Mouse (Mus musculus): ENCODE measurements around the gene Gm9922. TPM values are rescaled to one million over a fixed set of nuclear protein-coding genes. Genes with fewer than 3 reads are reported as not detected.

Gene Gm9922
- polyA plus RNA-seq (2014; fragmentation: Nextera tagmentation; extraction: Ambion mirVana), result 1.2 and 1.5 TPM in 2 replicates

- WGBS, result under 1% methylated on average over 51 of the region's 51 CpGs
- Histone ChIP-seq H3K9ac (peak within 1 kb of the TSS; percentile 69), H3K4me1 (ENCODE audit: insufficient read depth) (0 out of 2 replicates have a peak, but pooled peaks cover 4% of the 10 kb centered on the region), H3K4me2 (peak within 1 kb of the TSS; percentile 99), H3K27ac (ENCODE audit: low read depth) (no peak within 1 kb of the TSS), H3K9me3 (ENCODE audit: low read depth, low read length) (no peaks in the 10 kb centered on the region), H3K4me3 (ENCODE audit: low read depth, low read length) (peak within 1 kb of the TSS; percentile 64), H3K27me3 (ENCODE audit: insufficient read depth, low read length) (peaks cover 7% of the 10 kb centered on the region; the same call in 1 of the 2 replicates), H3K36me3 (ENCODE audit: insufficient read depth) (no peaks in the 10 kb centered on the region)
- ATAC-seq (ENCODE audit: insufficient read depth) (peak; percentile 96), DNase-seq (peak; percentile 86)
- peak; percentile 32 for TF ChIP-seq CTCF (IDR thresholded peaks at IDR 0.05; ENCODE audit: low read depth)
Observed at GRCm38 (mm10) chr14:101729237-101729971, at the start of gene Gm9922, which contains the start of gene Lmo7. Gene Gm9922 (minus strand): TSS chr14:101729814. Gene Lmo7 (plus strand): TSS chr14:101729957.

- no peak for TF ChIP-seq CTCF (IDR thresholded peaks at IDR 0.05; ENCODE audit: low read depth)
- ATAC-seq (ENCODE audit: insufficient read depth), result no peak
Observed at GRCm38 (mm10) chr14:101778426-101778825, 48.8 kb upstream of the Gm9922 start.

GRCm38 (mm10) chr14:101777129-101777493 lies 47.5 kb upstream of the Gm9922 start:
- no peaks in the 10 kb centered on the region for H3K9me3 ChIP-seq (ENCODE audit: low read depth, low read length)
- no peaks in the 10 kb centered on the region for H3K36me3 ChIP-seq (ENCODE audit: insufficient read depth)
- no peak overlapping the region for H3K4me3 ChIP-seq (ENCODE audit: low read depth, low read length)
- no peak overlapping the region for H3K27ac ChIP-seq (ENCODE audit: low read depth)
- no peak overlapping the region for H3K9ac ChIP-seq
- ATAC-seq (ENCODE audit: insufficient read depth) (no peak), DNase-seq (no peak)
- WGBS, result 47% methylated on average over 3 of the region's 3 CpGs
- no peaks in the 10 kb centered on the region for H3K4me1 ChIP-seq (ENCODE audit: insufficient read depth)
- H3K4me2 ChIP-seq, result no peak overlapping the region
- TF ChIP-seq CTCF (IDR thresholded peaks at IDR 0.05; ENCODE audit: low read depth), result no peak
- no peaks in the 10 kb centered on the region for H3K27me3 ChIP-seq (ENCODE audit: insufficient read depth, low read length)

More at GRCm38 (mm10) chr14:101778426-101778825, 48.8 kb upstream of the Gm9922 start:
- H3K9ac ChIP-seq, result no peak overlapping the region
- no peak for DNase-seq
- H3K36me3 ChIP-seq (ENCODE audit: insufficient read depth), result no peaks in the 10 kb centered on the region
- no peaks in the 10 kb centered on the region for H3K4me1 ChIP-seq (ENCODE audit: insufficient read depth)
- no peaks in the 10 kb centered on the region for H3K9me3 ChIP-seq (ENCODE audit: low read depth, low read length)
- H3K4me3 ChIP-seq (ENCODE audit: low read depth, low read length), result no peak overlapping the region
- H3K27ac ChIP-seq (ENCODE audit: low read depth), result no peak overlapping the region
- WGBS, result 95% methylated on average over 3 of the region's 3 CpGs
- no peaks in the 10 kb centered on the region for H3K27me3 ChIP-seq (ENCODE audit: insufficient read depth, low read length)
- no peak overlapping the region for H3K4me2 ChIP-seq

GRCm38 (mm10) chr14:101776296-101777128 lies 46.9 kb upstream of the Gm9922 start:
- no peak overlapping the region for H3K4me3 ChIP-seq (ENCODE audit: low read depth, low read length)
- H3K4me1 ChIP-seq (ENCODE audit: insufficient read depth), result no peaks in the 10 kb centered on the region
- no peaks in the 10 kb centered on the region for H3K27me3 ChIP-seq (ENCODE audit: insufficient read depth, low read length)
- H3K9ac ChIP-seq, result no peak overlapping the region
- no peak overlapping the region for H3K27ac ChIP-seq (ENCODE audit: low read depth)
- no peaks in the 10 kb centered on the region for H3K36me3 ChIP-seq (ENCODE audit: insufficient read depth)
- no peak for TF ChIP-seq CTCF (IDR thresholded peaks at IDR 0.05; ENCODE audit: low read depth)
- ATAC-seq (ENCODE audit: insufficient read depth), result no peak
- no peaks in the 10 kb centered on the region for H3K9me3 ChIP-seq (ENCODE audit: low read depth, low read length)
- no peak overlapping the region for H3K4me2 ChIP-seq
- 26% methylated on average over 4 of the region's 4 CpGs for WGBS
- no peak for DNase-seq

GRCm38 (mm10) chr14:101774631-101775030 lies 45.0 kb upstream of the Gm9922 start:
- peak; percentile 59 for DNase-seq
- Histone ChIP-seq H3K4me3 (ENCODE audit: low read depth, low read length) (no peak overlapping the region), H3K4me1 (ENCODE audit: insufficient read depth) (no peaks in the 10 kb centered on the region), H3K36me3 (ENCODE audit: insufficient read depth) (no peaks in the 10 kb centered on the region), H3K4me2 (no peak overlapping the region), H3K27ac (ENCODE audit: low read depth) (no peak overlapping the region), H3K9ac (no peak overlapping the region), H3K9me3 (ENCODE audit: low read depth, low read length) (no peaks in the 10 kb centered on the region), H3K27me3 (ENCODE audit: insufficient read depth, low read length) (no peaks in the 10 kb centered on the region)
- 43% methylated on average over 4 of the region's 4 CpGs for WGBS
- ATAC-seq (ENCODE audit: insufficient read depth), result peak; percentile 56; the same call in 1 of the 2 replicates
- peak; percentile 60 for TF ChIP-seq CTCF (IDR thresholded peaks at IDR 0.05; ENCODE audit: low read depth)

- DNase-seq (no peak), ATAC-seq (ENCODE audit: insufficient read depth) (no peak)
- H3K27me3 ChIP-seq (ENCODE audit: insufficient read depth, low read length), result no peaks in the 10 kb centered on the region
- no peak overlapping the region for H3K4me3 ChIP-seq (ENCODE audit: low read depth, low read length)
- no peak for TF ChIP-seq CTCF (IDR thresholded peaks at IDR 0.05; ENCODE audit: low read depth)
- no peak overlapping the region for H3K27ac ChIP-seq (ENCODE audit: low read depth)
- 92% methylated on average over 6 of the region's 6 CpGs for WGBS
- no peak overlapping the region for H3K4me2 ChIP-seq
- H3K4me1 ChIP-seq (ENCODE audit: insufficient read depth), result no peaks in the 10 kb centered on the region
- H3K9ac ChIP-seq, result no peak overlapping the region
- H3K36me3 ChIP-seq (ENCODE audit: insufficient read depth), result no peaks in the 10 kb centered on the region
- no peaks in the 10 kb centered on the region for H3K9me3 ChIP-seq (ENCODE audit: low read depth, low read length)
Observed at GRCm38 (mm10) chr14:101771756-101772155, 42.1 kb upstream of the Gm9922 start.

- Histone ChIP-seq H3K4me3 (ENCODE audit: low read depth, low read length) (no peak overlapping the region), H3K36me3 (ENCODE audit: insufficient read depth) (no peaks in the 10 kb centered on the region), H3K4me2 (no peak overlapping the region), H3K27ac (ENCODE audit: low read depth) (no peak overlapping the region), H3K9me3 (ENCODE audit: low read depth, low read length) (no peaks in the 10 kb centered on the region), H3K27me3 (ENCODE audit: insufficient read depth, low read length) (no peaks in the 10 kb centered on the region), H3K4me1 (ENCODE audit: insufficient read depth) (no peaks in the 10 kb centered on the region), H3K9ac (no peak overlapping the region)
- ATAC-seq (ENCODE audit: insufficient read depth) (no peak), DNase-seq (no peak)
- 82% methylated on average over 5 of the region's 5 CpGs for WGBS
- no peak for TF ChIP-seq CTCF (IDR thresholded peaks at IDR 0.05; ENCODE audit: low read depth)
Observed at GRCm38 (mm10) chr14:101771336-101771735, 41.7 kb upstream of the Gm9922 start.

All from lung, embryonic 14.5 days (tissue).